Comparison of ENCODE assay signal across 19 mouse cellular contexts in the genomic region with DNA sequence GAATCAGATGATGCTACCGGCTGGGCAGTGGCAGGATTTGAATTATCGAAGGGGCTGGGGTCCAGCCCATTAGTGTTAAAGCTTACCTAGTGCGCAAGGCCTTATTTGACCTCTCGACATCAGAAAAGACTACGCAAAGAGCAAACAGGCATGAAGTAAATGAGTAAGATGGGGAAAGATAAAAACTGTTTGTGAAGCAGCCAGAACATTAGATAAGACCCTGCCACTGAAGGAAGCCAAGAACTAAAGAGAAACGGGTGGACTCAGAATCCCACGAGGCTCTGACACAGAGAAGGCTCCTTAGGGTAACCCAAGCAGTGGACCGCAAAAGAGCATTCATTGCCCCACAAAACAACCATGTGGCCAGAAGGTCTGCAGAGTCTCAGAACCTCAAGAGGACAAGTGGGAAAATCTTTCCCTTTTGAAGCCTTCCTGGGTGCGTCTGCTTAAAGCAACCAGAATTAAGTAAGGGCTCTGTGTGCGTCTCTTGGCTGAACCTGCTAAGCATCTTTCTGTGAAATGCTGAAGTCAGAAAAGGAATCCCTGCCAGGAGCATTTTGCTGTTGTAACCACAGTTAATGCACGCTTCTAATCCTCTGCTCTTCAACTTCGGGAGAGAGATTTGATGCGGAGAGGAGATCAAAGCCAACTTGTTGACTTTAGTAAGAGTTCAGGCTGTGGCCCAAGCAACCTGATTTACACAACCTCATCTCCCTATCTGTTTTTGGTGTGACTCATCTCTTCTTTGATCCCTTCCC. TPM values are rescaled to one million over a fixed set of nuclear protein-coding genes. Genes with fewer than 3 reads are reported as not detected.
DNase-seq lines count a peak whose midpoint lies in the region; ATAC-seq and TF ChIP-seq lines count a peak whose summit lies in the region.
"Had no signal": no experiment of that assay in that cellular context is flagged by ENCODE, and none has a peak within 500 bp of the region (broad histone marks: within the 10 kb centered on the region; RNA-seq: fewer than 3 reads in every experiment).

No protein-coding gene starts in this region.

- H3K9me3 ChIP-seq in lung, postnatal 0 days (ENCODE audit: low read length) = no peaks in the 10 kb centered on the region
- no peaks in the 10 kb centered on the region for H3K9me3 ChIP-seq in stomach, postnatal 0 days (ENCODE audit: control insufficient read depth, low read length)
- H3K9me3 ChIP-seq: embryonic facial prominence, embryonic 12.5 days; forebrain, embryonic 13.5 days; hindbrain, embryonic 10.5 days; limb, embryonic 15.5 days; lung, embryonic 15.5 days had no signal

- no peak overlapping the region for H3K4me2 ChIP-seq in lung, postnatal 0 days (replicated peaks; ENCODE audit: low read depth, low read length)
- no peak overlapping the region for H3K4me2 ChIP-seq in stomach, postnatal 0 days (replicated peaks; ENCODE audit: low read depth)
- H3K4me2 ChIP-seq: embryonic facial prominence, embryonic 12.5 days; forebrain, embryonic 13.5 days; limb, embryonic 15.5 days; lung, embryonic 15.5 days had no signal

- 0 out of 2 replicates have a peak, but pooled peaks have one; percentile 14 for ATAC-seq in lung, postnatal 0 days
- peak; percentile 73; the same call in 1 of the 2 replicates for ATAC-seq in stomach, postnatal 0 days (ENCODE audit: low FRiP score, low TSS enrichment)
- ATAC-seq: activated CD4-positive, CD25-positive, alpha-beta regulatory T cell, adult 4 months; forebrain, embryonic 13.5 days had no signal

- peak; percentile 30 to 48 for DNase-seq in heart, adult 18-20 months
- DNase-seq in heart, postnatal 25 days (ENCODE audit: low spot score) = no peak
- peak; percentile 22 for DNase-seq in lung, postnatal 0 days (ENCODE audit: low spot score)
- DNase-seq in lung, postnatal 14 days = no peak
- DNase-seq in fat pad, adult 2 months (ENCODE audit: extremely low read depth, low read depth, low spot score) = peak; percentile 94
- no peak for DNase-seq in stomach, postnatal 0 days (ENCODE audit: low spot score)
- DNase-seq in layer of hippocampus, adult 11-12 months (ENCODE audit: low spot score) = no peak
- DNase-seq: adrenal gland, postnatal 36 days; B cell, adult 2 months; cerebellum, postnatal 25 days; kidney, adult 2 months; thymus, postnatal 25 days had no signal

- intact Hi-C loops in heart, postnatal 25 days (cut with DNase I) = no loop called here

- no peak for TF ChIP-seq EP300 in lung, postnatal 0 days (IDR thresholded peaks at IDR 0.05)
- TF ChIP-seq EP300 in stomach, postnatal 0 days (optimal IDR thresholded peaks at IDR 0.05) = no peak

- H3K4me3 ChIP-seq in lung, postnatal 0 days (ENCODE audit: low read depth, low read length) = no peak overlapping the region
- H3K4me3 ChIP-seq in stomach, postnatal 0 days (ENCODE audit: low read depth, low read length) = no peak overlapping the region
- H3K4me3 ChIP-seq: embryonic facial prominence, embryonic 12.5 days; forebrain, embryonic 13.5 days; hindbrain, embryonic 10.5 days; limb, embryonic 15.5 days; lung, embryonic 15.5 days; myocyte had no signal

- no peaks in the 10 kb centered on the region for H3K27me3 ChIP-seq in lung, postnatal 0 days (replicated peaks; ENCODE audit: insufficient read depth, low read length)
- H3K27me3 ChIP-seq in stomach, postnatal 0 days (ENCODE audit: control insufficient read depth, insufficient read depth, low read length) = no peaks in the 10 kb centered on the region
- H3K27me3 ChIP-seq: embryonic facial prominence, embryonic 12.5 days; forebrain, embryonic 13.5 days; limb, embryonic 15.5 days; lung, embryonic 15.5 days had no signal

- WGBS in lung, postnatal 0 days = 42% methylated on average over 13 of the region's 13 CpGs
- 26% methylated on average over 13 of the region's 13 CpGs for WGBS in stomach, postnatal 0 days

- H3K27ac ChIP-seq in lung, postnatal 0 days (ENCODE audit: low read length) = no peak overlapping the region
- H3K27ac ChIP-seq in stomach, postnatal 0 days (replicated peaks) = peak overlapping the region; percentile 63
- H3K27ac ChIP-seq: embryonic facial prominence, embryonic 12.5 days; forebrain, embryonic 13.5 days; hindbrain, embryonic 10.5 days; limb, embryonic 15.5 days; lung, embryonic 15.5 days had no signal

- H3K36me3 ChIP-seq in lung, postnatal 0 days (ENCODE audit: insufficient read depth, low read length) = no peaks in the 10 kb centered on the region
- no peaks in the 10 kb centered on the region for H3K36me3 ChIP-seq in stomach, postnatal 0 days (ENCODE audit: control insufficient read depth, insufficient read depth, low read length)
- H3K36me3 ChIP-seq: embryonic facial prominence, embryonic 12.5 days; hindbrain, embryonic 10.5 days; limb, embryonic 15.5 days; lung, embryonic 15.5 days had no signal

- H3K9ac ChIP-seq in lung, postnatal 0 days (replicated peaks; ENCODE audit: low read depth) = no peak overlapping the region
- H3K9ac ChIP-seq in stomach, postnatal 0 days (ENCODE audit: low read length) = no peak overlapping the region
- H3K9ac ChIP-seq: embryonic facial prominence, embryonic 12.5 days; forebrain, embryonic 13.5 days; limb, embryonic 15.5 days; lung, embryonic 15.5 days had no signal

- no peaks in the 10 kb centered on the region for H3K4me1 ChIP-seq in lung, postnatal 0 days (ENCODE audit: insufficient read depth, low read depth, low read length)
- peaks cover 4% of the 10 kb centered on the region; the same call in 1 of the 2 replicates for H3K4me1 ChIP-seq in stomach, postnatal 0 days (replicated peaks; ENCODE audit: control insufficient read depth, insufficient read depth)
- H3K4me1 ChIP-seq: forebrain, embryonic 13.5 days; hindbrain, embryonic 10.5 days; limb, embryonic 15.5 days had no signal

- TF ChIP-seq CTCF in lung, postnatal 0 days (IDR thresholded peaks at IDR 0.05) = no peak
- TF ChIP-seq CTCF in stomach, postnatal 0 days (IDR thresholded peaks at IDR 0.05; ENCODE audit: low read depth) = no peak

RNA-seq across cellular contexts. Expression of gene Csrp2, which starts 19.7 kb away (rescaled TPM):
- total RNA-seq in heart, adult 18-20 months (2021) = 10 to 100 TPM; 28.4 to 32.3 TPM
- 10 to 100 TPM; 54.6 to 60.7 TPM for total RNA-seq in heart, postnatal 25 days (2021)
- polyA plus RNA-seq in lung, postnatal 0 days (2015; fragmentation: Nextera tagmentation; extraction: Ambion mirVana) = 124 and 131 TPM in 2 replicates
- polyA plus RNA-seq in stomach, postnatal 0 days (2015; fragmentation: Nextera tagmentation; extraction: Ambion mirVana) = 185 and 191 TPM in 2 replicates

Comparison
In these comparisons a context has a peak if more than half of its experiments do, and no peak if none do; other contexts are left out.
1. DNase-seq: peak in heart, adult 18-20 months (2 of 2), lung, postnatal 0 days (single experiment) and fat pad, adult 2 months (single experiment); none in heart, postnatal 25 days (single experiment), lung, postnatal 14 days (single experiment), stomach, postnatal 0 days (single experiment) and layer of hippocampus, adult 11-12 months (single experiment).